Mouse (Mus musculus) embryonic facial prominence, embryonic 14.5 days (tissue): ENCODE measurements around the gene Dnajb9. TPM values are rescaled to one million over a fixed set of nuclear protein-coding genes. Genes with fewer than 3 reads are reported as not detected.
"Not testable (repeated sequence)": the region's sequence is repeated elsewhere in the genome, so short reads cannot be mapped to it uniquely, and the experiment has no call there.

Experiments used
- ATAC-seq: fragments of 200-750 bp; cut with Nextera tagmentation; 2 replicates; pipeline ENCODE4 v1.8.0; 2017; ENCODE audit warnings: low read depth, moderate number of reproducible peaks, moderate TSS enrichment
- DNase-seq: peaks from one replicate; pipeline ENCODE4 v3.0.0-alpha.2; 2015; ENCODE audit warnings: low spot score
- H3K27ac ChIP-seq: fragments of 300-500 bp; sonication (generic); replicated peaks from 2 replicates; pipeline ENCODE4 v1.5.1; 2014; ENCODE audit warnings: low read depth, mild to moderate bottlenecking, low read length, moderate library complexity
- H3K27me3 ChIP-seq: fragments of 300-500 bp; sonication (generic); replicated peaks from 2 replicates; pipeline ENCODE4 v1.6.1; 2014; ENCODE audit warnings: low read length; ENCODE audit not compliant: control insufficient read depth, insufficient read depth
- H3K36me3 ChIP-seq: fragments of 300-500 bp; sonication (generic); 2 replicates; pipeline ENCODE4 v1.6.1; 2014; ENCODE audit warnings: low read length, mixed read lengths; ENCODE audit not compliant: control insufficient read depth, insufficient read depth
- H3K4me1 ChIP-seq: fragments of 300-500 bp; sonication (generic); 2 replicates; pipeline ENCODE4 v1.6.1; 2014; ENCODE audit warnings: antibody characterized with exemption, low read length; ENCODE audit not compliant: control insufficient read depth, insufficient read depth
- H3K4me2 ChIP-seq: fragments of 300-500 bp; sonication (generic); 2 replicates; pipeline ENCODE4 v1.6.1; 2014; ENCODE audit warnings: low read depth, mild to moderate bottlenecking, low read length, moderate library complexity, mixed read lengths
- H3K4me3 ChIP-seq: fragments of 300-500 bp; sonication (generic); 2 replicates; pipeline ENCODE4 v1.5.1; 2014; ENCODE audit warnings: low read depth, mild to moderate bottlenecking, low read length
- H3K9ac ChIP-seq: fragments of 300-500 bp; sonication (generic); 2 replicates; pipeline ENCODE4 v1.6.1; 2014; ENCODE audit warnings: low read depth, mild to moderate bottlenecking, low read length, moderate library complexity, mixed read lengths
- H3K9me3 ChIP-seq: fragments of 300-500 bp; sonication (generic); 2 replicates; pipeline ENCODE4 v1.6.1; 2016; ENCODE audit warnings: low read length; ENCODE audit not compliant: control insufficient read depth
- WGBS: fragments of 180-500 bp; shearing (Covaris S2); extraction: QIAGEN DNeasy Blood & Tissue Kit; methylation state at CpG from one replicate; pipeline ENCODE4 v1.1.7; 2014; 5-methylcytosine and 5-hydroxymethylcytosine counted together
- polyA plus RNA-seq: library from polyadenylated mRNA; unstranded; fragments of >200 nt; fragmentation: Nextera tagmentation; extraction: Ambion mirVana; gene quantifications from 2 replicates; pipeline ENCODE4 v1.2.1, GENCODE M21; 2014

Gene Dnajb9
- polyA plus RNA-seq, 1 experiment from 2014 or later = 31.4 TPM

DNA sequence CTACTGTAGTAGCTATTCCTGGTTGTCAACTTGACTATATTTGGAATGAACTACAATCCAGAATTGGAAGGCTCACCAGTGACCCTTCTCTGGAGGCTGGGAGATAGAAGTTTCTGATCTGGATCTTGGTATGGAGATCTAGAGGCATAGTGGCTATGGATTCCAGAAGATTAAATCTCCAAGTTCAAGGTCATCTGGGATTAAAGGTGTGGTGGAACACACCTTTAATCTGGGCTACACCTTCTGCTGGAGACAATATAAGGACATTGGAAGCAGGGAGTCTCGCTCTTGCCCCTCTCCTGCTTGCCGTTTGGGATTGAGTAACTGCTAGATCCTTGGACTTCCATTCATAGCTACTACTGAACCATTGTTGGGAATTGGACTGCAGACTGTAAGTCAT, 10.9 kb upstream of the Dnajb9 start, which contains the start of gene Pnpla8:
Pnpla8 (plus strand) TSS at position 301 of the 400 bp plus-strand sequence.
- not testable (repeated sequence) for ATAC-seq, H3K9me3 ChIP-seq, DNase-seq, H3K36me3 ChIP-seq, H3K4me1 ChIP-seq, H3K27me3 ChIP-seq, H3K27ac ChIP-seq
- Histone ChIP-seq H3K4me3 (peak within 1 kb of the TSS; percentile 64), H3K4me2 (peak within 1 kb of the TSS; percentile 83), H3K9ac (peak within 1 kb of the TSS; percentile 80)
- WGBS = 97% methylated on average over 2 of the region's 2 CpGs

GRCm38 (mm10) chr12:44211555-44211954, 1.4 kb upstream of the Dnajb9 start:
- no peak for ATAC-seq
- H3K27me3 ChIP-seq = no peaks in the 10 kb centered on the region
- H3K4me2 ChIP-seq = no peak overlapping the region
- no peak overlapping the region for H3K4me3 ChIP-seq
- peaks cover 12% of the 10 kb centered on the region for H3K4me1 ChIP-seq
- no peaks in the 10 kb centered on the region for H3K36me3 ChIP-seq
- no peak overlapping the region for H3K27ac ChIP-seq
- no peak for DNase-seq
- WGBS = 89% methylated on average over 3 of the region's 3 CpGs
- H3K9me3 ChIP-seq = no peaks in the 10 kb centered on the region
- no peak overlapping the region for H3K9ac ChIP-seq

GRCm38 (mm10) chr12:44209141-44209823, 844 bp downstream of the Dnajb9 start:
- DNase-seq (peak; percentile 52), ATAC-seq (no peak)
- peak overlapping the region; percentile 79 for H3K4me2 ChIP-seq
- H3K9me3 ChIP-seq = no peaks in the 10 kb centered on the region
- peak overlapping the region; percentile 93 for H3K9ac ChIP-seq
- H3K4me1 ChIP-seq = peaks cover 12% of the 10 kb centered on the region
- peaks cover 5% of the 10 kb centered on the region; the same call in 1 of the 2 replicates for H3K36me3 ChIP-seq
- H3K27me3 ChIP-seq = no peaks in the 10 kb centered on the region
- H3K27ac ChIP-seq = peak overlapping the region; percentile 88
- 0% methylated on average over 29 of the region's 37 CpGs for WGBS
- peak overlapping the region; percentile 96 for H3K4me3 ChIP-seq

- Histone ChIP-seq H3K4me1 (no peaks in the 10 kb centered on the region), H3K27me3 (no peaks in the 10 kb centered on the region), H3K9me3 (no peaks in the 10 kb centered on the region), H3K27ac (no peak overlapping the region), H3K4me3 (no peak overlapping the region), H3K9ac (no peak overlapping the region), H3K36me3 (no peaks in the 10 kb centered on the region), H3K4me2 (no peak overlapping the region)
- WGBS = 66% methylated on average over 4 of the region's 4 CpGs
- DNase-seq (peak; percentile 5), ATAC-seq (no peak)
Measured at GRCm38 (mm10) chr12:44197873-44198525, 12.1 kb downstream of the Dnajb9 start.

DNA sequence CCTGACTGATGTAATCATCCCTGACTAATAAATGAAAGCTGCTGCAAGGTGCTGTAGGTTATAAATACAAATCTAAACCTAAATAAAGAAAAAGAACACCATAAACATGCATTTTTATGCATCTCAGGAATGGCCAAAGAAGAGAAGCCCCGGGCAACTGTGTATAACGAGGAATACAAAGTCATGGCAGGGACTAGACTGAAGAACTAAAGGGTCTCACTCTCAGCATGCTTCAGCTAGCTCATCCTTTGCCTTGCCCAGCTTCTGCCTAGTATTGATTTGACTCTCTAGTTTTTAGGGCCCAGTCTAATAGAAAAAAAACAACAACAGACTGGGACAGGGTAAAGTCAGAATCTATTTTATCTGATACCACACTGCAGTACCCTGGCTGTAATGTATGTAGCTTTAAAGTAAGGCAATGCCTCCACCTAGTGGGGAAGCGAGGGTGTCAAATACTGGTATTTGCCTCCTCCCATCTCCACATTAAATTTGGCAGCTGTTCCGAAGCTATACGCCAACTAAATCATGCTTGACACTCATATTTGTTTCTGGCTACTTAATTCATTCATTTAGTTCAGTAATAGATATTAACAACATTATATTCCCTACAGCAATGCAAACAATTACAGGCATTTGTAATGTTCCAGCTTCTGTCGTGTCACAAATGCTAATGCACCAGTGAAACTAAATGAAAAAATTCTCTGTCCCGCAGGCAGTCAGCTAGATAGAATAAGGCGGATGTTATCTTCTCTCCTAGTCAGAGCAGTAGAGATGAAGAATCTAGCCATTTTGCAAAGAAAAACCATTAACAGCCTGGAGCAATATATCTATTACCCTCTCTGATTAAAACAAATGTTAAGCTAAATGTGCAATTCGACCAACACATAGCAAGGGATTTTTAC, 28.8 kb downstream of the Dnajb9 start:
- no peak overlapping the region for H3K27ac ChIP-seq
- H3K9me3 ChIP-seq = no peaks in the 10 kb centered on the region
- no peaks in the 10 kb centered on the region for H3K36me3 ChIP-seq
- no peak overlapping the region for H3K9ac ChIP-seq
- peak; percentile 90 for ATAC-seq
- H3K27me3 ChIP-seq = no peaks in the 10 kb centered on the region
- no peaks in the 10 kb centered on the region for H3K4me1 ChIP-seq
- 40% methylated on average over 9 of the region's 9 CpGs for WGBS
- DNase-seq = peak; percentile 86
- no peak overlapping the region for H3K4me2 ChIP-seq
- no peak overlapping the region for H3K4me3 ChIP-seq

GRCm38 (mm10) chr12:44177038-44177355, 33.1 kb downstream of the Dnajb9 start:
- H3K36me3 ChIP-seq = no peaks in the 10 kb centered on the region
- no peak overlapping the region for H3K4me2 ChIP-seq
- H3K27me3 ChIP-seq = no peaks in the 10 kb centered on the region
- WGBS = 88% methylated on average over 2 of the region's 2 CpGs
- H3K4me1 ChIP-seq = no peaks in the 10 kb centered on the region
- no peak for DNase-seq
- no peak overlapping the region for H3K27ac ChIP-seq
- H3K9me3 ChIP-seq = no peaks in the 10 kb centered on the region
- ATAC-seq = no peak
- H3K4me3 ChIP-seq = no peak overlapping the region
- H3K9ac ChIP-seq = no peak overlapping the region

GRCm38 (mm10) chr12:44176331-44177037, 33.6 kb downstream of the Dnajb9 start:
- no peaks in the 10 kb centered on the region for H3K9me3 ChIP-seq
- no peak for ATAC-seq
- no peak overlapping the region for H3K4me2 ChIP-seq
- H3K36me3 ChIP-seq = no peaks in the 10 kb centered on the region
- 40% methylated on average over 10 of the region's 10 CpGs for WGBS
- DNase-seq = peak; percentile 24
- no peak overlapping the region for H3K9ac ChIP-seq
- H3K4me1 ChIP-seq = no peaks in the 10 kb centered on the region
- H3K27ac ChIP-seq = no peak overlapping the region
- H3K27me3 ChIP-seq = no peaks in the 10 kb centered on the region
- no peak overlapping the region for H3K4me3 ChIP-seq

GRCm38 (mm10) chr12:44166949-44167348, 43.2 kb downstream of the Dnajb9 start:
- Histone ChIP-seq H3K9me3 (no peaks in the 10 kb centered on the region), H3K4me1 (no peaks in the 10 kb centered on the region), H3K27me3 (no peaks in the 10 kb centered on the region), H3K4me2 (no peak overlapping the region), H3K36me3 (no peaks in the 10 kb centered on the region), H3K9ac (no peak overlapping the region), H3K4me3 (no peak overlapping the region), H3K27ac (no peak overlapping the region)
- ATAC-seq (no peak), DNase-seq (peak; percentile 86)
